Mouse (Mus musculus) bone marrow macrophage, adult 2 months (primary cell): ENCODE data around the gene Myh3.

Source experiments
- CTCF ChIP-seq: IDR thresholded peaks from 2 replicates; pipeline ENCODE4 v1.5.1; 2012; ENCODE audit warnings: low read depth, mild to moderate bottlenecking, low read length, moderate library complexity
- POLR2A ChIP-seq: IDR thresholded peaks from 2 replicates; pipeline ENCODE4 v1.6.1; 2012; ENCODE audit warnings: mild to moderate bottlenecking, low read depth, low read length, borderline replicate concordance

DNA sequence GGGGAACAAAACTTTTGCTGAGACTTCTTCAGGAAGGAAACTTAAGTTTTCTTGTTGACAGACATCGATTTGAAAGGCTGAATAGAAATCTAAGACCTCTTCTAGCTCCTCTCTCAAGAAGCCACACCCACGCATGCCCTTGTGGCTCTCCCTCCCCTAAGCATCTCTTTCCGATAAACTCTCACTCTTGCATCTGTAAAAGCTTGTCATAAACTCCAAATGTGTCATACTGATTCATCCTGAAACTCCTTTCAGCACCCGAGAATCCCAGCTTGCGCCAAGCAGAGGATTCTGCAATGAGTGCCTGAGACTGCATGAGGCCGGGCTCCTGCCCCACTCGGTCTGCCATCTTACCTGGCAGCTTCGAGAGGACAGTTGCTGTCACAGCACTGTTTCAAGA is 29.6 kb upstream of the Myh3 start:
- no peak for TF ChIP-seq POLR2A
- TF ChIP-seq CTCF = no peak
